Mouse (Mus musculus) ES-E14 (cell line): ENCODE data around the gene Mctp1. TPM values are rescaled to one million over a fixed set of nuclear protein-coding genes. Genes with fewer than 3 reads are reported as not detected.
"Not testable (repeated sequence)": the region's sequence is repeated elsewhere in the genome, so short reads cannot be mapped to it uniquely, and the experiment has no call there.

Experiments used
- DNase-seq: peaks from one replicate; pipeline ENCODE4 v3.0.0-alpha.2; 2013; ENCODE audit warnings: low read depth, low spot score
- H3K27ac ChIP-seq: 2 replicates; pipeline ENCODE4 v1.5.1; 2012; ENCODE audit warnings: low read depth, mild to moderate bottlenecking, low read length, moderate library complexity, mixed read lengths; ENCODE audit not compliant: poor library complexity, insufficient read depth, severe bottlenecking
- H3K36me3 ChIP-seq: 2 replicates; pipeline ENCODE4 v1.6.1; 2012; ENCODE audit warnings: mild to moderate bottlenecking, low read length, moderate library complexity, mixed read lengths; ENCODE audit not compliant: control insufficient read depth, poor library complexity, insufficient read depth, severe bottlenecking
- H3K4me1 ChIP-seq, 2 experiments: fragments of 150-350 bp in 1 of 2; sonication (generic) in 1 of 2; 2 replicates each; pipeline ENCODE4 v1.6.1; 2012; ENCODE audit warnings: low read length in 2 of 2, mild to moderate bottlenecking in 1 of 2, mixed read lengths in 1 of 2; ENCODE audit not compliant: control insufficient read depth in 2 of 2, insufficient read depth in 2 of 2, poor library complexity in 1 of 2
- H3K4me3 ChIP-seq, 2 experiments: fragments of 150-350 bp in 1 of 2; sonication (generic) in 1 of 2; 2 replicates each; pipeline ENCODE4 v1.5.1; 2012; ENCODE audit warnings: low read length in 2 of 2, low read depth in 1 of 2, mild to moderate bottlenecking in 1 of 2, mixed read lengths in 1 of 2; ENCODE audit not compliant: insufficient read depth in 1 of 2, poor library complexity in 1 of 2, severe bottlenecking in 1 of 2
- H3K9ac ChIP-seq: 2 replicates; pipeline ENCODE4 v1.6.1; 2012; ENCODE audit warnings: low read depth, mild to moderate bottlenecking, low read length, mixed read lengths; ENCODE audit not compliant: poor library complexity, insufficient read depth, severe bottlenecking
- H3K9me3 ChIP-seq: fragments of 150-350 bp; sonication (generic); 2 replicates; pipeline ENCODE4 v1.6.1; 2012; ENCODE audit warnings: low read depth, mild to moderate bottlenecking, low read length; ENCODE audit not compliant: control insufficient read depth, insufficient read depth
- CHD2 ChIP-seq: IDR thresholded peaks from 2 replicates; pipeline ENCODE4 v1.6.1; 2014; ENCODE audit warnings: mild to moderate bottlenecking, low read depth, low read length, inconsistent platforms
- HCFC1 ChIP-seq: IDR thresholded peaks from 2 replicates; pipeline ENCODE4 v1.6.1; 2012; ENCODE audit warnings: low read length, inconsistent platforms, borderline replicate concordance; ENCODE audit not compliant: insufficient read depth
- MAFK ChIP-seq: IDR thresholded peaks from 2 replicates; pipeline ENCODE4 v1.6.1; 2014; ENCODE audit warnings: mild to moderate bottlenecking, low read depth, low read length, inconsistent platforms; ENCODE audit not compliant: insufficient read depth
- ZC3H11A ChIP-seq: IDR thresholded peaks from 2 replicates; pipeline ENCODE4 v1.6.1; 2012; ENCODE audit warnings: low read depth, mild to moderate bottlenecking, inconsistent platforms, low read length, borderline replicate concordance
- ZNF384 ChIP-seq: IDR thresholded peaks from 2 replicates; pipeline ENCODE4 v1.6.1; 2012; ENCODE audit warnings: low read depth, low read length, inconsistent platforms
- in situ Hi-C, 2 experiments: fragments of 600-800 bp; cut with MboI; formaldehyde crosslinking; loops; one replicate each; pipeline ENCODE4 v1.15.1; 2025; ENCODE audit warnings: low sequenced_read_pairs in 2 of 2, inconsistent platforms in 1 of 2; ENCODE audit not compliant: unreplicated experiment in 2 of 2
- total RNA-seq: library from RNA; depleted of rRNA; stranded (reverse); fragments of 300-350 nt; gene quantifications from 2 replicates; pipeline ENCODE4 v1.2.3, GENCODE M21; 2012

Mctp1 gene
- total RNA-seq, 1 experiment = 0.80 TPM

- no peak for DNase-seq
- Histone ChIP-seq H3K9ac (no peak overlapping the region), H3K27ac (no peak overlapping the region), H3K4me1 (no peaks in the 10 kb centered on the region), H3K4me3 (no peak overlapping the region), H3K36me3 (no peaks in the 10 kb centered on the region), H3K9me3 (no peaks in the 10 kb centered on the region)
- TF ChIP-seq HCFC1 (no peak), MAFK (no peak), ZNF384 (no peak)
- in situ Hi-C loops = no loop called here
These were observed 54.4 kb downstream of the Mctp1 start for GRCm38 (mm10) chr13:76438765-76439164.

- Histone ChIP-seq H3K27ac (no peak overlapping the region), H3K36me3 (no peaks in the 10 kb centered on the region), H3K9ac (no peak overlapping the region), H3K4me3 (no peak overlapping the region), H3K9me3 (no peaks in the 10 kb centered on the region), H3K4me1 (no peaks in the 10 kb centered on the region; a peak in 1 of 4 replicates)
- TF ChIP-seq ZC3H11A = no peak
- TF ChIP-seq CHD2 = no peak
- no peak for TF ChIP-seq ZNF384
- no peak for TF ChIP-seq HCFC1
- TF ChIP-seq MAFK = no peak
- in situ Hi-C loops = no loop called here
- no peak for DNase-seq
These were observed 61.7 kb downstream of the Mctp1 start for GRCm38 (mm10) chr13:76446059-76446458.

DNA sequence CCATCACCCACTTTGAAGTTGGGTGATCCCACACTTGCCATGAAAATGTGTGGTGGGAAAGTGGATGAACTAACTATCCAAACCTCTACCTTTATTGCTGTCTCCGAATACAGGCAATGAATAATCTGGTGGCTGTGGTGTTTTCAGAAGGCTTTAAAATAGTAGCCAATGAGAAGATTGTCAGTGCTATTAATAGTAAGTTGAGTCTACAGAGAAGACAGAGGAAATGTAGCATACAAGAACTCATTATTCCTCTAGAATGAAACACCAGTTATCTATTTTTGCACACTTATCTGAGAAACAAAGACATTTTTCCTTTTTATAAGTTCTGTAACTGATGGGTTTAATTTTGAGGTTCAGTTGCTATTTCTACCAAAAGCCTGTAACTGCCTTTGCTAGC, 63.2 kb downstream of the Mctp1 start:
- H3K4me3 ChIP-seq = no peak overlapping the region
- DNase-seq = no peak
- in situ Hi-C loops = no loop called here
- H3K27ac ChIP-seq = no peak overlapping the region
- H3K9me3 ChIP-seq = no peaks in the 10 kb centered on the region
- H3K4me1 ChIP-seq = no peaks in the 10 kb centered on the region; a peak in 1 of 4 replicates
- TF ChIP-seq HCFC1 (no peak), ZNF384 (no peak), CHD2 (no peak), MAFK (no peak), ZC3H11A (no peak)
- no peaks in the 10 kb centered on the region for H3K36me3 ChIP-seq
- no peak overlapping the region for H3K9ac ChIP-seq

- H3K27ac ChIP-seq, H3K9me3 ChIP-seq, H3K36me3 ChIP-seq, H3K4me1 ChIP-seq, in situ Hi-C loops, H3K9ac ChIP-seq, H3K4me3 ChIP-seq, DNase-seq: not testable (repeated sequence)
These were observed 67.2 kb downstream of the Mctp1 start for GRCm38 (mm10) chr13:76451526-76451925.

DNA sequence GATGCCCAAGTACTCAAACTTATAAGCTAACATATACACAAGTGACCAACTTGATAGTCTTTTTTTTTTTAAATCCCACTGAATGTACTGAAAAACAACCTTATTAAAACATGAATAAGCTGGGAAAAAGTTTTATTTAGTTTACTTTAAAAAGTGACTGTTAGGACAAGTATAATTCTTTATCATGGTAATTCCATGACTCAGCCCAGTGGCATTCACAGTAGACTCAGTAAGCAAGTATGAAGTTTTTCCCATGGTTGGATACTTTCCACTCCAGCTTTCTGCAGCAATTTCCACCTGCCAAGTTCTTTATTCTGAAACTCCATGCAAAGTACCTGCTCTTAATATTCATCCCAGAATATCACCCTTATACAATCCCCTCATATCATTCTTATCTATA, 97.3 kb downstream of the Mctp1 start:
- no peaks in the 10 kb centered on the region for H3K9me3 ChIP-seq
- no peak for TF ChIP-seq MAFK
- no peak for TF ChIP-seq HCFC1
- no peak for TF ChIP-seq ZNF384
- H3K4me3 ChIP-seq = no peak overlapping the region
- no peaks in the 10 kb centered on the region for H3K36me3 ChIP-seq
- no peak for DNase-seq
- H3K4me1 ChIP-seq = no peaks in the 10 kb centered on the region
- no peak overlapping the region for H3K27ac ChIP-seq
- in situ Hi-C loops = no loop called here
- no peak overlapping the region for H3K9ac ChIP-seq
